Mouse (Mus musculus): ENCODE measurements around the gene Adamtsl1. TPM values are rescaled to one million over a fixed set of nuclear protein-coding genes. Genes with fewer than 3 reads are reported as not detected.

Gene Adamtsl1
- total and polyA plus RNA-seq, 3 experiments = 0.05 TPM; not detected in 2

DNA sequence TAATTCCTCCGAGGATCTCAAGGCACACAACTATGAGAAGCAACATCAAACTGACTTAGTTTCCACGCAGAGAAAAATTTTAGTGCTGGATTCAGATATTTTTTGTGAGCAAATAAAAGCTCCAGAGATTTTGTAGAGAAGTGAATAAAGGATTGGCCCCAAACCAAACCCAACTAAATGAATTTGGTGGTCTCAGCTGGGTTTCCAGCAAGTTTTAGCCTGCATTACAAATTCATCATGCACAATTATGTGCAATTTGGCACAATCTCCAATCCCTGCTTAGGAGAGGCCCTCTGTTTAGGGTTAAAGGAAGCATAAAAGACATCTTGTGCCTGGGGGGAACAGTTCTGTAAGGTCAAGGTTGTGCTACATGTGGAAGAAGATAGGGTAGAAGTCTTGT, 427.9 kb downstream of the Adamtsl1 start:
- H3K4me1 ChIP-seq (ENCODE audit: insufficient read depth, low read depth, low read length) = peaks cover 22% of the 10 kb centered on the region
- TF ChIP-seq POLR2AphosphoS5 (IDR thresholded peaks at IDR 0.05; ENCODE audit: insufficient replicate concordance, low read depth, low read length) = no peak
- no peak for TF ChIP-seq GATA2 (IDR thresholded peaks at IDR 0.05; ENCODE audit: borderline replicate concordance, low read depth, low read length)
- TF ChIP-seq GATA1 (IDR thresholded peaks at IDR 0.05; ENCODE audit: borderline replicate concordance, low read length) = no peak
- TF ChIP-seq TAL1 (conservative IDR thresholded peaks at IDR 0.05; ENCODE audit: low read depth, low read length) = no peak
- TF ChIP-seq CTCF (IDR thresholded peaks at IDR 0.05; ENCODE audit: low read depth, low read length) = no peak
- ATAC-seq (ENCODE audit: extremely low read depth, insufficient number of reproducible peaks, low FRiP score, poor library complexity, severe bottlenecking) (no peak), DNase-seq (ENCODE audit: low spot score) (no peak)
- H3K27me3 ChIP-seq (ENCODE audit: insufficient read depth, low read length) = no peaks in the 10 kb centered on the region
- H3K4me3 ChIP-seq (ENCODE audit: low read depth, low read length) = no peak overlapping the region
- no peaks in the 10 kb centered on the region for H3K9me3 ChIP-seq (replicated peaks)
- no peaks in the 10 kb centered on the region for H3K36me3 ChIP-seq (replicated peaks)

DNA sequence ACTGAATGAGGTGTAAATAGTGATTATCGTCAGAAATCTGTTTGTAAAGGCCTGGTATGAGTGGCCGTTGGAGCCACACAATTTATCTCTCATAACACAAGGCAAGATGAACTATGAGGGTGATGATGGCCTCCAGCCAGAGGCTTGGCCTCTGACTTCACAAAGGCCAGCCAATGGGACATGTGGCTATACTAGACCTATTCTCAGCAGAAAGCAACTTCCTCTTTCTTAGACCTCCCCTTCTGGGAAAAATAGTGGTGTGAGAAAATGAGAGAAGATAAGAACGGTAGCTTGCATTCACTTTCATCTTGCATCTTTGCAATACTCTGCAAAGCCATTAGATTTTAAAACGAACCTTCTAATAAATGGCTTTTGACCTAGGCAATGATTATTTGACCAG, 439.6 kb downstream of the Adamtsl1 start:
- Histone ChIP-seq H3K27me3 (ENCODE audit: insufficient read depth, low read length) (no peaks in the 10 kb centered on the region), H3K9me3 (replicated peaks) (no peaks in the 10 kb centered on the region), H3K36me3 (replicated peaks) (no peaks in the 10 kb centered on the region), H3K4me3 (ENCODE audit: low read depth, low read length) (peak overlapping the region; percentile 53; the same call in 1 of the 2 replicates), H3K4me1 (ENCODE audit: insufficient read depth, low read depth, low read length) (peaks cover 77% of the 10 kb centered on the region)
- peak; percentile 93 for ATAC-seq (ENCODE audit: extremely low read depth, insufficient number of reproducible peaks, low FRiP score, poor library complexity, severe bottlenecking)
- peak; percentile 67 for DNase-seq (ENCODE audit: low spot score)
- TF ChIP-seq CTCF (IDR thresholded peaks at IDR 0.05; ENCODE audit: low read depth, low read length) (no peak), TAL1 (conservative IDR thresholded peaks at IDR 0.05; ENCODE audit: low read depth, low read length) (peak; percentile 72; the same call in 1 of the 2 replicates)

DNA sequence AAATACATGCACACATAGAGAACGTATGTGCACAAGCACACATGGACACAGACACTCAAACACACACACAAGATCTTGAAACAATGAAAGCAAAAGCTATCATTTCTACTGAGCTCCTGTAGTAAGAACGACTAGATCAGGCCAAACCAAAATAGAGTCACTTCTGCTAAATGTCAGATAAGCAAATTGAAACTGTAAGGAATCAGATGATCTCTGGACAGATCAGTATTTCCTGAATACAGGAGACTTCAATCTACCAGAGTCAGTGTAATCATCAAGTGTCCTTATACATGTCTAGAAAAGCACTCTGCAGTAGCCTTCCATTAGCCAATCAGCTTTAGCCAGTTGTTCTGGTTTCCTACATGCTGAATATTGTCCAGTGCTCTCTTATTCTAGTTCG, 441.4 kb downstream of the Adamtsl1 start:
- Histone ChIP-seq H3K27me3 (ENCODE audit: insufficient read depth, low read length) (no peaks in the 10 kb centered on the region), H3K4me3 (ENCODE audit: low read depth, low read length) (no peak overlapping the region; the same call in 1 of the 2 replicates), H3K36me3 (replicated peaks) (no peaks in the 10 kb centered on the region), H3K4me1 (ENCODE audit: insufficient read depth, low read depth, low read length) (peaks cover 72% of the 10 kb centered on the region), H3K9me3 (replicated peaks) (no peaks in the 10 kb centered on the region)
- TF ChIP-seq GATA1 (IDR thresholded peaks at IDR 0.05; ENCODE audit: borderline replicate concordance, low read length) (no peak), TAL1 (conservative IDR thresholded peaks at IDR 0.05; ENCODE audit: low read depth, low read length) (0 out of 2 replicates have a peak, but pooled peaks have one; percentile 13)
- peak; percentile 35 for ATAC-seq (ENCODE audit: extremely low read depth, insufficient number of reproducible peaks, low FRiP score, poor library complexity, severe bottlenecking)
- peak; percentile 20 for DNase-seq (ENCODE audit: low spot score)

DNA sequence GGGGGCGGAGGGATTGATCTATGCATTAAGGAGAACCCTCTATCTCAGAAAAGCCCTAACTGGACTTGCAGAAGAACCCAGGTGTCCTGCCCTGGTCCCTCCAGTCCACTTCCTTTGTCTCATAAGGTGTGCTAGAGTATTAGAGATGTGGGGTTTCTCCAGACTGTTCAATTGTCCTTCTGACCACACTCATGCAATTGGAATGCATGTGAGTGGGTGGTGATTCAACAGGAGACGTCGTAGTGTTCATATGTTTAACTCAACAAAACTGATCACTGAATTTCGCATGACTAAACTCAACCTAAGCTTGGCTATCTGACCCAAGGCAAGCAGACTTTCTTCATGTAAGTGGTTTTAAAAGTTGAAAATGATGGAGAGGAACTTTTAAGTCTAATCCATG, 443.3 kb downstream of the Adamtsl1 start:
- no peak for ATAC-seq (ENCODE audit: extremely low read depth, insufficient number of reproducible peaks, low FRiP score, poor library complexity, severe bottlenecking)
- Histone ChIP-seq H3K4me3 (ENCODE audit: low read depth, low read length) (no peak overlapping the region), H3K4me1 (ENCODE audit: insufficient read depth, low read depth, low read length) (peaks cover 60% of the 10 kb centered on the region), H3K27me3 (ENCODE audit: insufficient read depth, low read length) (no peaks in the 10 kb centered on the region), H3K36me3 (replicated peaks) (no peaks in the 10 kb centered on the region), H3K9me3 (replicated peaks) (no peaks in the 10 kb centered on the region)
- DNase-seq (ENCODE audit: low spot score) = no peak
- TF ChIP-seq GATA2 (IDR thresholded peaks at IDR 0.05; ENCODE audit: borderline replicate concordance, low read depth, low read length) = no peak
- TF ChIP-seq POLR2AphosphoS5 (IDR thresholded peaks at IDR 0.05; ENCODE audit: insufficient replicate concordance, low read depth, low read length) = no peak
- no peak for TF ChIP-seq TAL1 (conservative IDR thresholded peaks at IDR 0.05; ENCODE audit: low read depth, low read length)
- no peak for TF ChIP-seq GATA1 (IDR thresholded peaks at IDR 0.05; ENCODE audit: borderline replicate concordance, low read length)
- no peak for TF ChIP-seq CTCF (IDR thresholded peaks at IDR 0.05; ENCODE audit: low read depth, low read length)

DNA sequence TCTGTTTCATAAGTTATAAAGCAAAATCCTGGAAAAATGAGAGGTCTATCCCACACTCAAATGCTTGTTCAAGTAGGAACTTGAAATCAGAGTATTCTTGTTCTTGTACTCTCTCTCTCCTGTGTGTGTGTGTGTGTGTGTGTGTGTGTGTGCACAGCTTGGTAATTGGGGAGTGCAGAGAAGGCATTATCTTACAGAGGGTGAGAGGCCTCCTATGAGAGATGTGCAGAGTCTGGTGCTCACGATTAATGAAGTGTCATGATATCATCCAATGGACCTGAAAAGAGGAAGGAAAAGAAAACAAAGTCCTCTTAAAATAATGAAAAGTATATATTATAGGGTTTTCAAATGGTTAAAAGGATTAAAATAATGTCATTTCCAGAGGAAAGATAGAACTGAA, 443.9 kb downstream of the Adamtsl1 start:
- no peak overlapping the region for H3K4me3 ChIP-seq (ENCODE audit: low read depth, low read length)
- no peaks in the 10 kb centered on the region for H3K9me3 ChIP-seq (replicated peaks)
- no peak for ATAC-seq (ENCODE audit: extremely low read depth, insufficient number of reproducible peaks, low FRiP score, poor library complexity, severe bottlenecking)
- H3K27me3 ChIP-seq (ENCODE audit: insufficient read depth, low read length) = no peaks in the 10 kb centered on the region
- no peak for TF ChIP-seq GATA2 (IDR thresholded peaks at IDR 0.05; ENCODE audit: borderline replicate concordance, low read depth, low read length)
- TF ChIP-seq POLR2AphosphoS5 (IDR thresholded peaks at IDR 0.05; ENCODE audit: insufficient replicate concordance, low read depth, low read length) = no peak
- no peak for TF ChIP-seq TAL1 (conservative IDR thresholded peaks at IDR 0.05; ENCODE audit: low read depth, low read length)
- TF ChIP-seq GATA1 (IDR thresholded peaks at IDR 0.05; ENCODE audit: borderline replicate concordance, low read length) = no peak
- no peak for TF ChIP-seq CTCF (IDR thresholded peaks at IDR 0.05; ENCODE audit: low read depth, low read length)
- peaks cover 55% of the 10 kb centered on the region for H3K4me1 ChIP-seq (ENCODE audit: insufficient read depth, low read depth, low read length)
- DNase-seq (ENCODE audit: low spot score) = no peak
- H3K36me3 ChIP-seq (replicated peaks) = no peaks in the 10 kb centered on the region

DNA sequence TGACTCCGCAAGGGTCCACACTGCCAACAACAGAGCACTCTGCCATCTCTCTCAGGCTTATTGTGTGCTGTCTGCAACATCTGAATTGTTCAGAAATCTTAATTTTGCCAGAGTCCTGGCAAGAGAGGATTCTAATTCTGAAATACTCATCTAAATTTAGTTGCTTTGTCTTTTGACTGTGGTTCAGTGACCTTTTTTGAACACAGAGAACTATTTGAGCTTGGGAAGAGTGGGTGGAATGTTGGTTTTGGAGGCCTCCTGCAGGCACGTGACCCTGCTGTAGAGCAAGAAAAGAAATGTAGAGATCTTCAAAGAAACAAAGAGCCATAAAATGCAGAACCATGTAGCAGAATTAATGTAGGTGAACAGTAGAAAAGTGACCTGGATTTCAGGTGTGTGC, 445.0 kb downstream of the Adamtsl1 start:
- DNase-seq (ENCODE audit: low spot score) (no peak), ATAC-seq (ENCODE audit: extremely low read depth, insufficient number of reproducible peaks, low FRiP score, poor library complexity, severe bottlenecking) (no peak)
- Histone ChIP-seq H3K4me1 (ENCODE audit: insufficient read depth, low read depth, low read length) (peaks cover 46% of the 10 kb centered on the region), H3K36me3 (replicated peaks) (no peaks in the 10 kb centered on the region), H3K4me3 (ENCODE audit: low read depth, low read length) (no peak overlapping the region), H3K9me3 (replicated peaks) (no peaks in the 10 kb centered on the region), H3K27me3 (ENCODE audit: insufficient read depth, low read length) (no peaks in the 10 kb centered on the region)
- TF ChIP-seq GATA1 (IDR thresholded peaks at IDR 0.05; ENCODE audit: borderline replicate concordance, low read length) (no peak), POLR2AphosphoS5 (IDR thresholded peaks at IDR 0.05; ENCODE audit: insufficient replicate concordance, low read depth, low read length) (no peak), GATA2 (IDR thresholded peaks at IDR 0.05; ENCODE audit: borderline replicate concordance, low read depth, low read length) (no peak), CTCF (IDR thresholded peaks at IDR 0.05; ENCODE audit: low read depth, low read length) (no peak), TAL1 (conservative IDR thresholded peaks at IDR 0.05; ENCODE audit: low read depth, low read length) (no peak)

DNA sequence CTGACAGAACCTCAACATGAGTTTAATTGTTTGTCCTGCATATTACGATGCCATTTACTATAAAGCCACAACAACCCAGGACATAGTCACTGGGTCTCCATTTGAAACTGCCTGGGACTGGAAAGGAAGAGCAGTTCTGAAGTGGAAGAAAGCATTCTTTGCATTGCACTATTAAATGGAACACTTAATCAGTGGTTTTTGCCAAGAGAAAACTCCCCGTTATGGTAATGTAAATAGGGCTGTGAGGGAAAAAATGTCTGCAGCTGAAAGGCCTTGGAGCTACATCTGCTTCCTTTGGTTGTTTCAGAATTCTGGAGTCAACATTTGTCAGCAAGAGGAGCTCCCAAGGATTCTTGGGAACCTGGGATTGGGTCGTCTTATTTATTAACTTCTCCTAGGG, 462.2 kb downstream of the Adamtsl1 start:
- ATAC-seq (ENCODE audit: extremely low read depth, insufficient number of reproducible peaks, low FRiP score, poor library complexity, severe bottlenecking) = no peak
- H3K36me3 ChIP-seq (replicated peaks) = no peaks in the 10 kb centered on the region
- peaks cover 5% of the 10 kb centered on the region; the same call in 1 of the 2 replicates for H3K4me1 ChIP-seq (ENCODE audit: insufficient read depth, low read depth, low read length)

More for the DNA sequence above, 462.2 kb downstream of the Adamtsl1 start:
- H3K27me3 ChIP-seq (ENCODE audit: insufficient read depth, low read length) = no peaks in the 10 kb centered on the region
- no peak for DNase-seq (ENCODE audit: low spot score)
- TF ChIP-seq POLR2AphosphoS5 (IDR thresholded peaks at IDR 0.05; ENCODE audit: insufficient replicate concordance, low read depth, low read length) (no peak), GATA2 (IDR thresholded peaks at IDR 0.05; ENCODE audit: borderline replicate concordance, low read depth, low read length) (no peak), GATA1 (IDR thresholded peaks at IDR 0.05; ENCODE audit: borderline replicate concordance, low read length) (no peak), TAL1 (conservative IDR thresholded peaks at IDR 0.05; ENCODE audit: low read depth, low read length) (no peak), CTCF (IDR thresholded peaks at IDR 0.05; ENCODE audit: low read depth, low read length) (no peak)
- H3K4me3 ChIP-seq (ENCODE audit: low read depth, low read length) = no peak overlapping the region
- no peaks in the 10 kb centered on the region for H3K9me3 ChIP-seq (replicated peaks)

Data from G1E (cell line).